Mouse (Mus musculus): Measurements from ENCODE around the gene Ruvbl1.
A peak's percentile ranks its signal among the peaks of the same experiment; 100 is the strongest.

Ruvbl1 gene

DNA sequence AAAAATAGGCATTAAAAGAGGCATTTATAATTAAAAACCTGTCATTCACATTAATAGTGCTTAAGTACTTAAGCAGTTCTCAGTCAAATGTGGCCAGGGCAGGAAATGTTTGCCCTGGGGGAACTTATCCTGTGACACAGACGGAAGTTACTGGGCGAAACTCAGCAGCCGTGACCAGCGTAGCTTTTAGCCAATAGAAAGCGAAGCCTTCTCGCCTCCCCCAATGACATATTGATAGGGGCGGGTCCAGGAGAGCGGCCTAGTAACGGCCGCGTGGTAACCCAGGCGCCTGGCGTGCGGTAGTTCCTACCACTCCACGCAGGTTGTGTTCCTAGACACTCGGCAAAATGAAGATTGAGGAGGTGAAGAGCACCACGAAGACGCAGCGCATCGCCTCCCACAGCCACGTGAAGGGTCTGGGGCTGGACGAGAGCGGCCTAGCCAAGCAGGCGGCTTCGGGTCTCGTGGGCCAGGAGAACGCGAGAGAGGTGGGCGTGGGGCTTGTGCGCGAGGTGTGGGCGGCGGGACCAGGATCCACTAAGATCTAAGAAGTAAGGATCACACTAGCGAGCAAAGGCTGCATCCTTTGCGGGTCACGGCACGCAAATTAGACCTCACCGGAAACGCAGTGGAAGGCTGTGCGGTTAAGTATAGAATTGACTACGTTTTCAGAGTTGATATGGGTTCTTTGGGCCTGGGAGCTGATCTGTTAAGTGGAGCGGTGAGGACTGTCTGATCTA is at the start of gene Ruvbl1:
Gene Ruvbl1 (plus strand): TSS at position 229 of the 740 bp plus-strand sequence.
- peak; percentile 95 for DNase-seq (ENCODE audit: low read depth, low spot score)

DNA sequence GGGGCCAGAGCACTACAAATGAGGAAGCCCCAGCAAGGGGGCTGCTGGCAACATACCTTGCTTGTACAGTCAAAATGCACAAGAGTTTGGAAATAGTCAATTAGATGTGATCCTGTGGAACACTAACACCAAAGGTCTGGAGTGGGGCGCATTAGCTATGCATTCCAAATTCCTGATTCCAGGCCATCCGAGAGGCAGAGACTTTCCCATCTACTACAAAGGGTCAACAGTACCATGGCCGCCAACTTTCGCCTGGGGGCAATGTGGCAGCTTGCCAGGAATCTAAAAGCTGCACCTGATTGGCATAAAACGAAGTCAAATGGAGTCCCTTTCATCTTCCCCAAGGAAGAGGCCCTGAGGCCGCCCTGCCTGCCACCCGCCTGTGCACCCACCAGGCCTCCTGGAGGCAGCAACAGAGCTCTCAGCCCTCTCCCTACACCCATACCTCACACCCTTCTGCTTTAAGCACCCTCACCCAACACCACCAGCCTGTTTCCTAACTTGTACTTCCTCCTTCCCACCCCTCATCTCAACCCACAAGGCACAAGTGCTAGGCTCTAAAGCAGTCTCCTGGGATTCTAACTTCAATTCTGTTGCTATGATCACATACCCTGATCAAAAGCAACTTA is 49.0 kb upstream of the Ruvbl1 start:
- DNase-seq (ENCODE audit: low read depth, low spot score): no peak

- no peak for DNase-seq (ENCODE audit: low read depth, low spot score)
Observed at GRCm38 (mm10) chr6:88431202-88431601, 34.0 kb upstream of the Ruvbl1 start.

DNA sequence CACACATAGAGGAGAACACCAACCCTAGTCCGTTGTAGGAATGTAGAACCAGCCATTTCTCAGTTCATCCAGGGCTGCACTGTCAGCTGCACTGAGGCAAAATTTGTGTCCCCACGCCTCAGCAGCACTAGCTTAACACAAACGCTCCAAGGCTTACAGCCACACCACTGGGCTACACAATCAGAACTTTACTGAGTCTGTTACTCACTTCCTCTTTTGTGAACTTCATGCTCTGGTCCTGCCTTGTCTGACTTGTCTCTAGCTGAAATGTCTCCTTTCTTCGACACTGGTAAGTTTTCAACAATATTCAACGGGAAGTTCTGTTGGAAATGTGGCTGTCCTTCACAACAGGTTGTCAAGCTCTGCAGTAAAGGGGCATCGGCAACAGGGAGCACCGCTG is 29.6 kb upstream of the Ruvbl1 start:
- DNase-seq (ENCODE audit: low read depth, low spot score): no peak

DNA sequence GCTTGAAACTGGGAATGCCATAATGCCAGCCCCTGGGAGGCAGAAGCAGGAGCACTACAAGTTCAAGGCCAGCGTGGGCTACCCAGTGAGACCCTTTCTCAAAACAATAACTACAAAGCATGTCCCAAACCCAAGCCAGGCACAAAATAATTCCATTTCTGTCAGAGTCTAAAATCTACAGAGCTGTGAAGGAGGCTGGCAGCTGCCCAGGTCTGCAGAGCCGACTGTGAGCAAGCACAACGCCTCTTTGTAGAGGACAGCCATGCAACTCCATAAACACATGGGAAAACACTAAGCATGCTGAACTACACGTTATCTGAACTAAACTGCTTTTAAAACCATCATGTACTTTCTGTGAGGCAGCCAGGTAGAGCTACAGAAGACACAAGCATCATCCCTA is 26.2 kb upstream of the Ruvbl1 start:
- no peak for DNase-seq (ENCODE audit: low read depth, low spot score)

- DNase-seq (ENCODE audit: low read depth, low spot score): peak; percentile 45
Observed at GRCm38 (mm10) chr6:88442551-88442950, 22.7 kb upstream of the Ruvbl1 start.

GRCm38 (mm10) chr6:88443446-88443845 is 21.8 kb upstream of the Ruvbl1 start:
- DNase-seq (ENCODE audit: low read depth, low spot score): no peak

DNA sequence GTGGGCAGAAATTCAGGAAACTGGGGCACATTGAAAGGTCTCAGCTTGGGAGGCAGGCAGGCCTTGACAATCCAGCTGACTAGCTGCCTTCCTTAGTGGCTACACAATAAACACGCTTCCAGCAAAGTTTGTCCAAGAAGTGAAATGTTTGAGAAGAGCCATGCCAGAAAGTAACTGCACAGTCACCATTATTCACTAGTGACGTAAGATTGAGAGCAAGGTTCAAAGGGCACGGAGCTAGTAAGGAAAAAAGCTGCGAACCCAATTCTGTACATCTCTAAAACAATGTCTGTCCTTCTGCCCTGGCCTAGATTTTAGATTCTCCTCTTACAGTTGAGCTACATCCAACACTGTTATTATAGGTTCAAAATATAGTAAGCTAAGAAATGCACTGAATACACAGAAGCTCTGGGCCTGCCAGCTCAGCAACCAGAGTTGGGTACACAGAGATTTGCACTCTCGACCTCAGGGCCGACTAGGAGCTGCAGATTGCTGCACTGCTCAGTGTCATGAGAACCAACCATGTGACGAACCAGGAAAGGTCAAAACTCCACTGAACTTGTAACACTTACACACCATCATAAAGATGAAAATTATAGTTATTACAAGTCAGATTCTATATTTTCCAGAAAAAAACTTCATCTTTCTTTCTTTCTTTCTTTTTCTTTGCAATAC is 21.0 kb upstream of the Ruvbl1 start:
- no peak for DNase-seq (ENCODE audit: low read depth, low spot score)

DNA sequence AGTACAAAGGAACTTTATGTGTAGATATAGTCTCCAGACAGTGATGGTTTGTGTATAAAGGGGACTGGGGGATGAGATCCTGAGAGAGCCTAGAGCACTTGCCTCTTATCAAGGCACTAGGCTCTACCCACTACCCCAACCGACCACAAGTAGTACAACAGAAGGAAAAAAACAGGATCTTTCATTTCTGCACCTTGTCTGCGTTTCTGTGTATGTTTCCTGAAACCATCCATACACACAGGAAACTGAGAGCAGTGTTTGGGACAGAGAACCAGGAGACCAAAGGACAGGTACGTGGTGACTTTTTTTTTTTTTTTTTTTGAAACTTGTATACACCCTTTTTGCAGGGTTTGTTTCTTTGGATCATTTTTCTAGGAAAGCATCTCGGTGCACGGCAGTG is 19.5 kb upstream of the Ruvbl1 start:
- DNase-seq (ENCODE audit: low read depth, low spot score): peak; percentile 22

- peak; percentile 90 for DNase-seq (ENCODE audit: low read depth, low spot score)
Observed at GRCm38 (mm10) chr6:88446063-88447002, 18.9 kb upstream of the Ruvbl1 start, which contains the start of gene Eefsec. Gene Eefsec (minus strand): TSS chr6:88446539.

DNA sequence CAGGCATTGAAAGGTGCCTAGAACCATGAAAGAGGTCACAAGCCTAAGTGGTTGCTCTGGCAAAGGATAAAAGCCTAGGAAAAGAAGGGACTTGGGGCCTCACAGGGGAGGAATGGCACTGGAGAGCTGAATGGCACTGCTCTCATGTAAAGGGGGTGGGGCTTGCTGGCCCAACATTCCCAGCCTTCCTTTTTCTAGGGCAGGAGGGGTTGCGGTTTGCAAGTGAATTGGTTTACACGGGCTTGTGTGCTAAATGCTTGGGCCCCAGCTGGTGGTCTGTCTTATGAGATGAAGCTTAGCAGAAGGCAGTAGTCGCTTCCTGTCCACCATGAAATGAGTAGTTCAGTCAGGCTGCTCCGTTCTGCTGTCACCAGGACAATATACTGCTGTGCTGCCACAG is 17.8 kb upstream of the Ruvbl1 start:
- no peak for DNase-seq (ENCODE audit: low read depth, low spot score)

- DNase-seq (ENCODE audit: low read depth, low spot score): no peak
Observed at GRCm38 (mm10) chr6:88454545-88454944, 10.7 kb upstream of the Ruvbl1 start.

DNA sequence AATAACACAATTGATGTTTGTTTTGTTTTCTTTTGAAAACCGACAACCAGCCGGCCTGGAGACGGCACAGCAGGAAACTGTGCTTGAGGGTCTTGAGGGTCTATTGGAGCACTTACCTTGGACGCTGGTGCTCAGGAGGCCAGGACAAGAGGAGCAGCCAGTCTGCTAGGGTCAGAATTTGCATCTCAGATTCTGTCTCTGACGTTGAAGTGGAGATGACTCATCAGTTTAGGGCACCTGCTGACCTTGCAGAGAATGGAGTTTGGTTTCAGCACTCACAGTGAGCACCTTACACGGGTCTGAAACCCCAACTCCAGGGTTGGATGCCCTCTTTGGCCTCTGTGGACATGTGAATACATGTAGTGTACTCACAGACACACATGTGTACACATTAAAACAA is 4.7 kb downstream of the Ruvbl1 start:
- no peak for DNase-seq (ENCODE audit: low read depth, low spot score)

- DNase-seq (ENCODE audit: low read depth, low spot score): no peak
Observed at GRCm38 (mm10) chr6:88480421-88480820, 15.2 kb downstream of the Ruvbl1 start.

- DNase-seq (ENCODE audit: low read depth, low spot score): no peak
Observed at GRCm38 (mm10) chr6:88483111-88483510, 17.9 kb downstream of the Ruvbl1 start.

- no peak for DNase-seq (ENCODE audit: low read depth, low spot score)
Observed at GRCm38 (mm10) chr6:88483913-88484312, 18.7 kb downstream of the Ruvbl1 start.

GRCm38 (mm10) chr6:88485378-88485777 is 20.2 kb downstream of the Ruvbl1 start:
- DNase-seq (ENCODE audit: low read depth, low spot score): no peak

GRCm38 (mm10) chr6:88486893-88487292 is 21.7 kb downstream of the Ruvbl1 start:
- DNase-seq (ENCODE audit: low read depth, low spot score): peak; percentile 57

DNA sequence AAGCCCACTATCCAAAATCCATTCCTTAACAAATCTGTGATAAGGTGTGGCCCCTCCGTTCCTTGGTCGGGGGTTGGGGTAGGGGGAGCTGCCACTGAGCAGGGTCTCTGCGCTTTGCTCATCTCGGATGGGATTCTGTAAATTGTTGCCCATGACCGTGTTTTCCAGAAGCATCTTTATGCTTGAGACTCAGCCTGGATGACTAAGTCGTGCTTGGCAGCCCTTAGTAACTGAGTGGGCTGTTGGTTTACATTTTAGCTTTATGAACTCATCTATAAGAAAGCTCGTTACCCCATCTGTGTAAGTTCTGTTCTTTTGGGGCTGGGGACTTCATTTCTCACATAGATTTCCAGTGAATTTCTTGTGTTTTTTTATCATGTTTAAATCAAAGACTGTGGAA is 23.8 kb downstream of the Ruvbl1 start:
- no peak for DNase-seq (ENCODE audit: low read depth, low spot score)

DNA sequence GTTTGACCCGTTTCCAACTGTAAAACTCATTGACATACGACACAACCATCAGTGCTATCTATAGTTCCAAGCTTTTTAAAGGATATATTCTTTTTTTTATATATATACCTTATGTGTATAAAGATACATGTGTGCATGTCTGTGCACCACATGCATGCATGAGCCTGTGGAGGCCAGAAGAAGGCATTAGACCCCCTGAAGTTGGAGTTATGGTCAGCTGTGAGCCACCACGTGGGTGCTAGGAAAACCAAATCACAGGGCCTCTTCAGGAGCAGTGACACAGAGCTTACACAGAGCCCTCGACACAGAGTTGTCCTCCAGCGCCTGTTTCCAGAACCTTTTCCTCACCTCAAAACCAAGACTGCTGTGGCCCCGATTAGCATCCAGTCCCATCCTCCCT is 24.6 kb downstream of the Ruvbl1 start:
- no peak for DNase-seq (ENCODE audit: low read depth, low spot score)

DNA sequence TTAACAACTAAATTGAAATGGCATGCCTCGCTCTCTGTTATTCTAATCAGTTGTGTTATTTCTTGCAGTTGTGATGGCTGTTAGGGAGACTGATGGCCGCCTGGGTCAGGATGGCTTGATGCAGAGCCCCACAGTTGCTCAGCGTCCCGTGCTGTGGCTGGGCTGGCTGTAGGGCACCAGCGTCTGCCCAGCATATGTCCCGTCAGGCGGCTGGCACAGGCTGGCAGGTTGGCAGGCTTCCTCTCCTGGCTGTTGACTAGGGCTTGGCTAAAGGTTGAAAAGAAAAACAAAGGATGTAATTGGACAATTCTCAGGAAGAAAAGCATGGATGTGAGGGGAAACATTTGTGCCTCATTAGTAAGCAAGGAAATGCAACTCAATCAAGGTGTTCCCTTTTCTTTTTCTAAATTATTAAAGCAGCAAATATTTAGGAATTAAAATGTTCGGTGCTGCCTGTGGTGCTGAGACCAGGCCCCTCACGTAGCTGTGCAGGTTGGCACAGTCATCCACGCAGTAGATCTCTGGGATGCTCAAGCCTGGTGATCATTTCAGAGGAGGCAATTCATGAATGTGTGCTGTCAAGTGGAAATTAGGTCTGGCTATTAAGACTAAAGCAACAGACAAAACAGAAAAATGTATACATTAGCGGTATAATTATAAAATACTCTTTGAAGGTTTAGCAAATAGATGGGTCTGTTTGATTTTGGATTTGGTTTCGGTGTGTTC is 25.6 kb downstream of the Ruvbl1 start:
- no peak for DNase-seq (ENCODE audit: low read depth, low spot score)

Measured in CD4-positive, CD25-positive, alpha-beta regulatory T cell, adult 2 months (primary cell).